Mouse (Mus musculus) heart, embryonic 16.5 days (tissue): ENCODE measurements around the gene Eef1a1. TPM values are rescaled to one million over a fixed set of nuclear protein-coding genes. Genes with fewer than 3 reads are reported as not detected.

Experiments used
- ATAC-seq: fragments of 200-750 bp; cut with Nextera tagmentation; replicated peaks from 2 replicates; pipeline ENCODE4 v1.8.0; 2017; ENCODE audit warnings: moderate number of reproducible peaks; ENCODE audit not compliant: insufficient read depth, low FRiP score; ENCODE audit errors: extremely low read depth
- H3K27ac ChIP-seq: fragments of 300-500 bp; sonication (generic); 2 replicates; pipeline ENCODE4 v1.5.1; 2014; ENCODE audit warnings: mild to moderate bottlenecking, low read length, control low read depth, moderate library complexity
- H3K27me3 ChIP-seq: fragments of 300-500 bp; sonication (generic); 2 replicates; pipeline ENCODE4 v1.6.1; 2014; ENCODE audit warnings: low read length, mixed read lengths; ENCODE audit not compliant: control insufficient read depth, insufficient read depth
- H3K36me3 ChIP-seq: fragments of 300-500 bp; sonication (generic); 2 replicates; pipeline ENCODE4 v1.6.1; 2014; ENCODE audit not compliant: control insufficient read depth, insufficient read depth
- H3K4me1 ChIP-seq: fragments of 300-500 bp; sonication (generic); 2 replicates; pipeline ENCODE4 v1.6.1; 2014; ENCODE audit warnings: low read length, mixed read lengths; ENCODE audit not compliant: control insufficient read depth, insufficient read depth
- H3K4me2 ChIP-seq: fragments of 300-500 bp; sonication (generic); 2 replicates; pipeline ENCODE4 v1.6.1; 2014; ENCODE audit warnings: low read depth, mild to moderate bottlenecking, control low read depth, low read length
- H3K4me3 ChIP-seq: fragments of 300-500 bp; sonication (generic); 2 replicates; pipeline ENCODE4 v1.5.1; 2014; ENCODE audit warnings: mild to moderate bottlenecking, control low read depth, low read length
- H3K9ac ChIP-seq: fragments of 300-500 bp; sonication (generic); 2 replicates; pipeline ENCODE4 v1.6.1; 2014; ENCODE audit warnings: low read length, control low read depth
- H3K9me3 ChIP-seq: fragments of 300-500 bp; sonication (generic); replicated peaks from 2 replicates; pipeline ENCODE4 v1.6.1; 2016; ENCODE audit warnings: low read length; ENCODE audit not compliant: control insufficient read depth
- WGBS: fragments of 180-500 bp; shearing (Covaris S2); extraction: QIAGEN DNeasy Blood & Tissue Kit; methylation state at CpG from one replicate; pipeline ENCODE4 v1.1.7; 2014; 5-methylcytosine and 5-hydroxymethylcytosine counted together
- polyA plus RNA-seq: library from polyadenylated mRNA; unstranded; fragments of >200 nt; fragmentation: Nextera tagmentation; extraction: Ambion mirVana; gene quantifications from 2 replicates; pipeline ENCODE4 v1.2.1, GENCODE M21; 2015

Eef1a1 gene
- polyA plus RNA-seq, 1 experiment from 2014 or later = 3,297 TPM

- no peak for ATAC-seq
- H3K4me3 ChIP-seq = no peak overlapping the region
- H3K9ac ChIP-seq = no peak overlapping the region
- no peak overlapping the region for H3K4me2 ChIP-seq
- H3K27me3 ChIP-seq = no peaks in the 10 kb centered on the region
- no peak overlapping the region for H3K27ac ChIP-seq
- 82% methylated on average over 4 of the region's 4 CpGs for WGBS
- peaks cover 15% of the 10 kb centered on the region for H3K4me1 ChIP-seq
- no peaks in the 10 kb centered on the region for H3K9me3 ChIP-seq
- H3K36me3 ChIP-seq = peaks cover 45% of the 10 kb centered on the region
Measured at GRCm38 (mm10) chr9:78475873-78476272, 13.1 kb downstream of the Eef1a1 start.

- Histone ChIP-seq H3K27me3 (no peaks in the 10 kb centered on the region), H3K27ac (no peak overlapping the region), H3K4me2 (no peak overlapping the region), H3K36me3 (peaks cover 50% of the 10 kb centered on the region), H3K9ac (no peak overlapping the region), H3K4me1 (peaks cover 15% of the 10 kb centered on the region), H3K9me3 (no peaks in the 10 kb centered on the region), H3K4me3 (no peak overlapping the region)
- ATAC-seq = no peak
- 81% methylated on average over 2 of the region's 2 CpGs for WGBS
Measured at GRCm38 (mm10) chr9:78475383-78475780, 13.6 kb downstream of the Eef1a1 start.

- no peaks in the 10 kb centered on the region for H3K27me3 ChIP-seq
- H3K4me3 ChIP-seq = no peak overlapping the region
- H3K4me1 ChIP-seq = peaks cover 15% of the 10 kb centered on the region
- ATAC-seq = no peak
- WGBS = 80% methylated on average over 5 of the region's 5 CpGs
- H3K4me2 ChIP-seq = no peak overlapping the region
- H3K9ac ChIP-seq = no peak overlapping the region
- H3K27ac ChIP-seq = no peak overlapping the region
- no peaks in the 10 kb centered on the region for H3K9me3 ChIP-seq
- H3K36me3 ChIP-seq = peaks cover 54% of the 10 kb centered on the region
Measured at GRCm38 (mm10) chr9:78474771-78475382, 14.1 kb downstream of the Eef1a1 start.

- ATAC-seq = no peak
- H3K36me3 ChIP-seq = peaks cover 53% of the 10 kb centered on the region
- H3K9me3 ChIP-seq = no peaks in the 10 kb centered on the region
Measured at GRCm38 (mm10) chr9:78474270-78474669, 14.7 kb downstream of the Eef1a1 start.

GRCm38 (mm10) chr9:78473588-78473987 lies 15.4 kb downstream of the Eef1a1 start:
- peaks cover 53% of the 10 kb centered on the region for H3K36me3 ChIP-seq
- no peaks in the 10 kb centered on the region for H3K9me3 ChIP-seq

More at GRCm38 (mm10) chr9:78474270-78474669, 14.7 kb downstream of the Eef1a1 start:
- no peak overlapping the region for H3K27ac ChIP-seq
- H3K4me1 ChIP-seq = peaks cover 12% of the 10 kb centered on the region
- WGBS = 69% methylated on average over 2 of the region's 2 CpGs
- no peak overlapping the region for H3K9ac ChIP-seq
- no peak overlapping the region for H3K4me3 ChIP-seq
- H3K4me2 ChIP-seq = no peak overlapping the region
- H3K27me3 ChIP-seq = no peaks in the 10 kb centered on the region

DNA sequence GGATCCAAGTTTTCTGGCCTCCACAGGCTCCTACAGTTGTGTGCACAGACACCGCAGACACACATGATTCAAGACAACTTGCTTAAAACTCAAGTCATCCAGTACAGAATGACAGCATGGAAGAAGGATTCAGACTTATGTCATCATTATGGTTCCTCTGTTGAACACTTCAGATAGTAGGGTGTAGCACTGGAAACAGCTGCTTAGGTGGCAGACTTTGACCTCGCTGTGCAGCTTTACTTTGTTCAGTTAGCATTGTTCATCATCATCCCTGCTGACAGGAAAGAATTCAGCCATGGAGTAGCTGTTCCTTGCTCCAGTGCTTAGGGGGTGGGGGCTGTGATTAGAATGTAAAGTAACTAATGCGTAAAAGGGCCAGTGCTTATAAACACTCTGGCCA lies 23.2 kb downstream of the Eef1a1 start:
- Histone ChIP-seq H3K4me1 (no peaks in the 10 kb centered on the region), H3K36me3 (peaks cover 70% of the 10 kb centered on the region), H3K9me3 (no peaks in the 10 kb centered on the region), H3K9ac (no peak overlapping the region), H3K27me3 (no peaks in the 10 kb centered on the region), H3K4me3 (no peak overlapping the region), H3K27ac (no peak overlapping the region), H3K4me2 (no peak overlapping the region)
- 77% methylated on average over 3 of the region's 3 CpGs for WGBS
- ATAC-seq = no peak

More at GRCm38 (mm10) chr9:78473588-78473987, 15.4 kb downstream of the Eef1a1 start:
- no peak overlapping the region for H3K4me2 ChIP-seq
- no peak for ATAC-seq
- peaks cover 7% of the 10 kb centered on the region for H3K4me1 ChIP-seq
- H3K27ac ChIP-seq = no peak overlapping the region
- H3K27me3 ChIP-seq = no peaks in the 10 kb centered on the region
- no peak overlapping the region for H3K4me3 ChIP-seq
- 88% methylated on average over 8 of the region's 8 CpGs for WGBS
- H3K9ac ChIP-seq = no peak overlapping the region

GRCm38 (mm10) chr9:78463337-78463736 lies 25.6 kb downstream of the Eef1a1 start:
- no peak for ATAC-seq
- H3K4me2 ChIP-seq = no peak overlapping the region
- no peak overlapping the region for H3K9ac ChIP-seq
- no peak overlapping the region for H3K27ac ChIP-seq
- no peaks in the 10 kb centered on the region for H3K27me3 ChIP-seq
- H3K4me1 ChIP-seq = no peaks in the 10 kb centered on the region
- no peak overlapping the region for H3K4me3 ChIP-seq
- no peaks in the 10 kb centered on the region for H3K9me3 ChIP-seq
- peaks cover 68% of the 10 kb centered on the region for H3K36me3 ChIP-seq
- 64% methylated on average over 4 of the region's 4 CpGs for WGBS

DNA sequence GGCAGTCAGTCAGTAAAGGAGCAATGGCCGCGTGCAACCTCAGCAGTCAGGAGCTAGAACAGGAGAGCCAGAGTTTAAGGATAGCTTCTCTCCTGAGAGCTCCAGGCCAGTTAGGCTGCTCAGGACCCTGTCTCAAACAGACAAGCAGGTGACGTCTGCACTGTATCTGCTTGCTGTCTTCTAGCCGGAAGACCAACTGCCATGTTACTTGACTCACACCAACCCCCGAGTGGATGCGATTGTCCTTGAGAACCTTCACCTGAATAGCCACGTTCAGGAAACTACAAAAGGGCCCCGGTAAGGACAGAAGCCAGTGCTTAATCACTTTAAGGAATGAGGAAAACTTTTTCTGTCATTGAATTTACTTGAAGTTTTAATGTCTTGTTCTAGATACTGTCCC lies 31.9 kb downstream of the Eef1a1 start:
- H3K27ac ChIP-seq = no peak overlapping the region
- ATAC-seq = no peak
- no peaks in the 10 kb centered on the region for H3K27me3 ChIP-seq
- H3K36me3 ChIP-seq = peaks cover 53% of the 10 kb centered on the region
- no peak overlapping the region for H3K9ac ChIP-seq
- 82% methylated on average over 8 of the region's 8 CpGs for WGBS
- H3K9me3 ChIP-seq = no peaks in the 10 kb centered on the region
- no peaks in the 10 kb centered on the region for H3K4me1 ChIP-seq
- H3K4me3 ChIP-seq = no peak overlapping the region
- no peak overlapping the region for H3K4me2 ChIP-seq

- 63% methylated on average over 4 of the region's 4 CpGs for WGBS
- Histone ChIP-seq H3K4me1 (peaks cover 7% of the 10 kb centered on the region), H3K27ac (no peak overlapping the region), H3K9ac (no peak overlapping the region), H3K27me3 (peaks cover 3% of the 10 kb centered on the region; the same call in 1 of the 2 replicates), H3K36me3 (peaks cover 24% of the 10 kb centered on the region), H3K4me3 (no peak overlapping the region), H3K9me3 (no peaks in the 10 kb centered on the region), H3K4me2 (no peak overlapping the region)
- no peak for ATAC-seq
Measured at GRCm38 (mm10) chr9:78451382-78451781, 37.6 kb downstream of the Eef1a1 start.
